Mouse (Mus musculus) thymus, postnatal 10 days (tissue): Measurements from ENCODE around the gene Sass6.
"Not testable (repeated sequence)": the region's sequence is repeated elsewhere in the genome, so short reads cannot be mapped to it uniquely, and the experiment has no call there.

ENCODE experiments used
- DNase-seq, 2 experiments: peaks; one replicate each; pipeline ENCODE4 v3.0.0; 2021; ENCODE audit warnings: low spot score in 2 of 2

Gene Sass6

GRCm38 (mm10) chr3:116632971-116633370 is 38.2 kb downstream of the Sass6 start:
- DNase-seq: no peak

- DNase-seq: no peak
Measured at GRCm38 (mm10) chr3:116634091-116634490, 39.3 kb downstream of the Sass6 start.

- no peak for DNase-seq
Measured at GRCm38 (mm10) chr3:116634853-116635252, 40.1 kb downstream of the Sass6 start.

- no peak for DNase-seq
Measured at GRCm38 (mm10) chr3:116635799-116636198, 41.0 kb downstream of the Sass6 start.

GRCm38 (mm10) chr3:116637693-116638476 is 43.1 kb downstream of the Sass6 start:
- no peak for DNase-seq

- no peak for DNase-seq
Measured at GRCm38 (mm10) chr3:116638572-116638971, 43.8 kb downstream of the Sass6 start.

GRCm38 (mm10) chr3:116640024-116640423 is 45.2 kb downstream of the Sass6 start:
- DNase-seq: no peak

- no peak for DNase-seq
Measured at GRCm38 (mm10) chr3:116641811-116642371, 47.1 kb downstream of the Sass6 start.

GRCm38 (mm10) chr3:116642373-116642772 is 47.6 kb downstream of the Sass6 start:
- no peak for DNase-seq

- no peak for DNase-seq
Measured at GRCm38 (mm10) chr3:116646387-116646786, 51.6 kb downstream of the Sass6 start.

- DNase-seq: no peak
Measured at GRCm38 (mm10) chr3:116648805-116649204, 54.0 kb downstream of the Sass6 start.

GRCm38 (mm10) chr3:116650698-116651097 is 55.9 kb downstream of the Sass6 start:
- no peak for DNase-seq

- DNase-seq: no peak
Measured at GRCm38 (mm10) chr3:116652033-116652446, 57.3 kb downstream of the Sass6 start.

GRCm38 (mm10) chr3:116653278-116653945 is 58.6 kb downstream of the Sass6 start:
- no peak for DNase-seq

- not testable (repeated sequence) for DNase-seq
Measured at GRCm38 (mm10) chr3:116654051-116654450, 59.3 kb downstream of the Sass6 start.

- DNase-seq: no peak
Measured at GRCm38 (mm10) chr3:116656184-116656965, 61.6 kb downstream of the Sass6 start.

- no peak for DNase-seq
Measured at GRCm38 (mm10) chr3:116658928-116659565, 64.3 kb downstream of the Sass6 start.

GRCm38 (mm10) chr3:116659856-116660430 is 65.2 kb downstream of the Sass6 start:
- no peak for DNase-seq

GRCm38 (mm10) chr3:116661288-116661869 is 66.6 kb downstream of the Sass6 start:
- DNase-seq: no peak

GRCm38 (mm10) chr3:116661870-116662414 is 67.2 kb downstream of the Sass6 start:
- DNase-seq: no peak
